Mouse (Mus musculus) lung, embryonic 16.5 days (tissue): ENCODE data around the gene Rtl10. TPM values are rescaled to one million over a fixed set of nuclear protein-coding genes. Genes with fewer than 3 reads are reported as not detected.
"Not testable (repeated sequence)": the region's sequence is repeated elsewhere in the genome, so short reads cannot be mapped to it uniquely, and the experiment has no call there.

ENCODE experiments used
- ATAC-seq: fragments of 200-750 bp; cut with Nextera tagmentation; 2 replicates; pipeline ENCODE4 v1.8.0; 2017; ENCODE audit warnings: low read depth, mild to moderate bottlenecking, moderate library complexity
- H3K27ac ChIP-seq: fragments of 300-500 bp; sonication (generic); 2 replicates; pipeline ENCODE4 v1.5.1; 2014; ENCODE audit warnings: mild to moderate bottlenecking, control low read depth, low read length
- H3K27me3 ChIP-seq: fragments of 300-500 bp; sonication (generic); 2 replicates; pipeline ENCODE4 v1.6.1; 2014; ENCODE audit warnings: low read depth, low read length, mixed read lengths; ENCODE audit not compliant: control insufficient read depth, insufficient read depth
- H3K36me3 ChIP-seq: fragments of 300-500 bp; sonication (generic); 2 replicates; pipeline ENCODE4 v1.6.1; 2014; ENCODE audit warnings: low read length; ENCODE audit not compliant: control insufficient read depth, insufficient read depth
- H3K4me1 ChIP-seq: fragments of 300-500 bp; sonication (generic); replicated peaks from 2 replicates; pipeline ENCODE4 v1.6.1; 2014; ENCODE audit warnings: low read length, mixed read lengths; ENCODE audit not compliant: control insufficient read depth, insufficient read depth
- H3K4me2 ChIP-seq: fragments of 300-500 bp; sonication (generic); 2 replicates; pipeline ENCODE4 v1.6.1; 2014; ENCODE audit warnings: low read depth, low read length, control low read depth
- H3K4me3 ChIP-seq: fragments of 300-500 bp; sonication (generic); 2 replicates; pipeline ENCODE4 v1.5.1; 2014; ENCODE audit warnings: mild to moderate bottlenecking, low read length, control low read depth
- H3K9ac ChIP-seq: fragments of 300-500 bp; sonication (generic); 2 replicates; pipeline ENCODE4 v1.6.1; 2014; ENCODE audit warnings: low read length, control low read depth
- H3K9me3 ChIP-seq: fragments of 300-500 bp; sonication (generic); 2 replicates; pipeline ENCODE4 v1.6.1; 2016; ENCODE audit warnings: low read length; ENCODE audit not compliant: control insufficient read depth
- WGBS: fragments of 180-500 bp; shearing (Covaris S2); extraction: QIAGEN DNeasy Blood & Tissue Kit; methylation state at CpG from one replicate; pipeline ENCODE4 v1.1.7; 2014; 5-methylcytosine and 5-hydroxymethylcytosine counted together
- polyA plus RNA-seq: library from polyadenylated mRNA; unstranded; fragments of >200 nt; fragmentation: Nextera tagmentation; extraction: Ambion mirVana; gene quantifications from 2 replicates; pipeline ENCODE4 v1.2.1, GENCODE M21; 2015

The Rtl10 gene
- polyA plus RNA-seq, 1 experiment from 2014 or later = 4.0 TPM

- Histone ChIP-seq H3K4me3 (no peak overlapping the region), H3K9ac (no peak overlapping the region), H3K4me1 (peaks cover 5% of the 10 kb centered on the region; the same call in 1 of the 2 replicates), H3K27ac (no peak overlapping the region), H3K36me3 (no peaks in the 10 kb centered on the region), H3K4me2 (no peak overlapping the region), H3K27me3 (no peaks in the 10 kb centered on the region), H3K9me3 (peaks cover 4% of the 10 kb centered on the region; the same call in 1 of the 2 replicates)
- WGBS = 13% methylated on average over 6 of the region's 6 CpGs
- peak; percentile 43; the same call in 1 of the 2 replicates for ATAC-seq
Observed at GRCm38 (mm10) chr16:18513508-18513907, 14.8 kb downstream of the Rtl10 start.

- Histone ChIP-seq H3K9ac (no peak overlapping the region), H3K36me3 (no peaks in the 10 kb centered on the region), H3K9me3 (peaks cover 4% of the 10 kb centered on the region; the same call in 1 of the 2 replicates), H3K4me2 (no peak overlapping the region), H3K27me3 (no peaks in the 10 kb centered on the region), H3K4me1 (peaks cover 5% of the 10 kb centered on the region; the same call in 1 of the 2 replicates), H3K4me3 (no peak overlapping the region), H3K27ac (no peak overlapping the region)
- peak; percentile 56; the same call in 1 of the 2 replicates for ATAC-seq
Observed at GRCm38 (mm10) chr16:18518091-18518490, 19.4 kb downstream of the Rtl10 start.

- no peak overlapping the region for H3K9ac ChIP-seq
- H3K4me1 ChIP-seq = no peaks in the 10 kb centered on the region
- H3K4me3 ChIP-seq = no peak overlapping the region
- no peak overlapping the region for H3K4me2 ChIP-seq
- ATAC-seq = no peak
- H3K9me3 ChIP-seq = no peaks in the 10 kb centered on the region
- WGBS = 76% methylated on average over 8 of the region's 8 CpGs
- H3K36me3 ChIP-seq = no peaks in the 10 kb centered on the region
- no peak overlapping the region for H3K27ac ChIP-seq
- no peaks in the 10 kb centered on the region for H3K27me3 ChIP-seq
Observed at GRCm38 (mm10) chr16:18523563-18524245, 25.0 kb downstream of the Rtl10 start.

DNA sequence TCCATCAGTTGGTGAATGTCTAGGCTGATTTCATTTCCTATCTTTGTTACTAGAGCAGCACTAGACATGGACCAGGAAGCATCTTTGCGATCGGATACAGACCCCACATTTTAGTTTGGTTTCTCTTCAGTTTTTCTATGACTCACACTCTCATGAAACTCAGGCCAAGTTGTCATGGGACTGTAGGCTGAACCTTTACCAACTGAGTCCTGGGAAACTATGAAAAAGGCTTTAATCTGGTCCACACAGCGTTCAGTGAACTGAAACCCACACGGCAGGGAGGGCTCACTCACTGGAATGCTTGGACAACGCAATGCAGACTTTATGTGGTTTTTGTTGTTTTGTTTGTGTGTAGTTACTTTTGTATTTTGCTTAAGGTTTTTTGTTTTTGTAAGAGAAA lies 30.0 kb downstream of the Rtl10 start:
- H3K9ac ChIP-seq = no peak overlapping the region
- 0 out of 2 replicates have a peak, but pooled peaks cover 2% of the 10 kb centered on the region for H3K9me3 ChIP-seq
- no peak overlapping the region for H3K4me3 ChIP-seq
- ATAC-seq = no peak
- no peaks in the 10 kb centered on the region for H3K27me3 ChIP-seq
- H3K36me3 ChIP-seq = no peaks in the 10 kb centered on the region
- H3K4me2 ChIP-seq = no peak overlapping the region
- no peak overlapping the region for H3K27ac ChIP-seq
- no peaks in the 10 kb centered on the region for H3K4me1 ChIP-seq
- WGBS = 80% methylated on average over 5 of the region's 5 CpGs

GRCm38 (mm10) chr16:18533061-18533460 lies 34.4 kb downstream of the Rtl10 start:
- H3K36me3 ChIP-seq, H3K9ac ChIP-seq, H3K4me1 ChIP-seq, H3K9me3 ChIP-seq, H3K27ac ChIP-seq, H3K4me2 ChIP-seq, H3K27me3 ChIP-seq, H3K4me3 ChIP-seq: not testable (repeated sequence)
- WGBS = 98% methylated on average over 7 of the region's 7 CpGs
- ATAC-seq = peak; percentile 100

DNA sequence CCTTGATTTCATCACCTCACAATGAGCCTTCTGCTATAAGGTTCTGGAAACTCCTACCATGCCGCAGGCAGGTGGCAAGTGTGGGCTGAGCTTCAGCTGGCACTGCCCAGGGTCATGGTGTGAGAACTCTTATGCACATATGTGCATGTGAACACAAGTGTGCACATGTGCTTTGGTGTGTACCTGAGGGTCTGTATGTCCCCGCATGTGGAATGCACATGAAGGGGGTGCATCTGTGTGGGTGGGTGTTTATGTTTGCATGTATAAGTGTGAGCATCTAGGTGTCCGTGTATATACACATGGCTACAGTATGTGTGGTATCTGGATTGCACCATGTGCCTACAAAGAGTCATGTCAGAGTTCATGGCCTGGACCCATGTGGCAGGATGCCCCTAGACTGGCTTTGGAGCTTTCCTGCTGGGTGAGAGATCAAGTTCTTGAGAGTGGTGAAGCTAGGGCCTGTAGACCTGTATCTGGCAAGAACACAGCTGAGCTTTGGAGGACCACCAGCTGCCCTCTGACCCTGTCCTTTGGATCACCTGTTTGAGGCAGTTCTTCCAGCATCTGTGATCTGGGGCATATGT lies 38.8 kb downstream of the Rtl10 start:
- no peak overlapping the region for H3K4me2 ChIP-seq
- 92% methylated on average over 3 of the region's 3 CpGs for WGBS
- H3K4me1 ChIP-seq = no peaks in the 10 kb centered on the region
- no peaks in the 10 kb centered on the region for H3K27me3 ChIP-seq
- H3K9ac ChIP-seq = no peak overlapping the region
- H3K9me3 ChIP-seq = no peaks in the 10 kb centered on the region
- no peak overlapping the region for H3K4me3 ChIP-seq
- H3K36me3 ChIP-seq = no peaks in the 10 kb centered on the region
- no peak overlapping the region for H3K27ac ChIP-seq
- ATAC-seq = no peak

- no peaks in the 10 kb centered on the region for H3K9me3 ChIP-seq
- H3K4me1 ChIP-seq = peaks cover 4% of the 10 kb centered on the region; the same call in 1 of the 2 replicates
- H3K27ac ChIP-seq = no peak overlapping the region
- no peaks in the 10 kb centered on the region for H3K27me3 ChIP-seq
- ATAC-seq = no peak
- H3K36me3 ChIP-seq = no peaks in the 10 kb centered on the region
- 57% methylated on average over 6 of the region's 6 CpGs for WGBS
- H3K4me3 ChIP-seq = no peak overlapping the region
- H3K4me2 ChIP-seq = no peak overlapping the region
- no peak overlapping the region for H3K9ac ChIP-seq
Observed at GRCm38 (mm10) chr16:18539281-18539680, 40.6 kb downstream of the Rtl10 start.

DNA sequence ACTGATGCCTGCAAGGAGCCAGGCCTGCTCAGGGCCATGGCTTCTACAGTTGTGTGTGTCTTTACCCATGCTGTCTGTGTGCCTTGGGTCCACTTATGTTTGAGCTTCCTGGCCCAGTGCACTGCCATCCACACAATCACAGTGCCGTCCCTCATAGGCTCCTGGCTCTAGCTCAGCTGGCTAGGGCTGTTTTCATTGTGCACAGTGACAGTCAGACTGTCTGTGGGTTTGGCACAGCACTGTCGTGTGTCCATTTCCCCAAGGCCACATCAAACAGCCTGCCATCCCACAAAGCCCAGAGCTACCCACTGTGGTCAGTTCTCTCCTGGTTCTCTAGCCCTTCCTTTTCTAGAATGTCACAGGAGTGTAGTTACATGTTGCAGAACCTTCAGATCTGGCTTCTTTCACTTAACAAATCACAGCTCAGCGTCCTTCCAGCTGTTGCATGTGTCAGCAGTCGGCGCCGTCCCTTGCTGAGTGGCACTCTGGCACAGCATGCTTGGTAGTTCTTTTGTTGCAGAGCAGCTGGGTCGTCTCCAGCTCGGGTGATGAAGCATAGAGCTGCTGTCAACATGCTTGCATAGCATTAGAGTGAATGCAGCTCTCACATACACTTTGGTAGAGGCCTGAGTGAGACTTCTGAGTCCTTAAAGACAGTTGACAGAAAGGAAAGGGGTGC lies 44.6 kb downstream of the Rtl10 start:
- Histone ChIP-seq H3K4me2 (no peak overlapping the region), H3K4me1 (peaks cover 4% of the 10 kb centered on the region; the same call in 1 of the 2 replicates), H3K27me3 (no peaks in the 10 kb centered on the region), H3K36me3 (no peaks in the 10 kb centered on the region), H3K27ac (no peak overlapping the region), H3K9ac (no peak overlapping the region), H3K9me3 (no peaks in the 10 kb centered on the region), H3K4me3 (no peak overlapping the region)
- 41% methylated on average over 8 of the region's 8 CpGs for WGBS
- peak; percentile 85 for ATAC-seq

- no peak for ATAC-seq
- no peak overlapping the region for H3K4me3 ChIP-seq
- H3K9me3 ChIP-seq = no peaks in the 10 kb centered on the region
- 45% methylated on average over 5 of the region's 5 CpGs for WGBS
- H3K4me1 ChIP-seq = peaks cover 4% of the 10 kb centered on the region; the same call in 1 of the 2 replicates
- no peak overlapping the region for H3K27ac ChIP-seq
- H3K4me2 ChIP-seq = no peak overlapping the region
- no peak overlapping the region for H3K9ac ChIP-seq
- H3K36me3 ChIP-seq = no peaks in the 10 kb centered on the region
- no peaks in the 10 kb centered on the region for H3K27me3 ChIP-seq
Observed at GRCm38 (mm10) chr16:18547891-18548290, 49.2 kb downstream of the Rtl10 start.
